Mouse (Mus musculus): Measurements from ENCODE around the gene Pbld1. TPM values are rescaled to one million over a fixed set of nuclear protein-coding genes. Genes with fewer than 3 reads are reported as not detected.
A peak's percentile ranks its signal among the peaks of the same experiment; 100 is the strongest.
"Not testable (repeated sequence)": the region's sequence is repeated elsewhere in the genome, so short reads cannot be mapped to it uniquely, and the experiment has no call there.

Gene Pbld1
- polyA plus RNA-seq, 1 experiment from 2014 or later = 13.7 TPM

DNA sequence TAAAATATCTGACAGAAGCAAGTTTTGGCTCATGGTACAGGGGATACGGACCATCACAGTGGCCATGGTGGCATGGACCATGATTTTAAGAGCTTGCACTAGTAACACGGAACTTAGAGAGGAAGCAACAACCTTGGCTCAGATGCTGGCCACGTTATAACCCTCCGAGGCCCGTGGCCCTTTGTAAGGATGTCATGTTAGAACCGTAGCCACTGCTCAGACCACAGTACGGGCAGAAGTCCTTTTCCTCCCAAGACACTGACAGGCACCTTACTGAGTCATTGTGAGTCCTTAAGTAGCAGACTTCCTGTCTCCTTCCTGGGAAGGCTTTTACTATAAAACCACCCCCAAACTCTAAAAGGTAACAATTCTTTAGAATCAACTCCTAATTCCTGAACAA is 8.7 kb upstream of the Pbld1 start:
- Histone ChIP-seq H3K9ac (ENCODE audit: low read depth, low read length) (no peak overlapping the region), H3K36me3 (ENCODE audit: insufficient read depth, low read length) (no peaks in the 10 kb centered on the region), H3K4me1 (replicated peaks; ENCODE audit: insufficient read depth, low read length) (no peaks in the 10 kb centered on the region), H3K4me3 (replicated peaks; ENCODE audit: low read depth, low read length) (no peak overlapping the region), H3K4me2 (ENCODE audit: low read length) (no peak overlapping the region), H3K27ac (no peak overlapping the region), H3K9me3 (replicated peaks; ENCODE audit: low read length) (no peaks in the 10 kb centered on the region), H3K27me3 (ENCODE audit: insufficient read depth, low read length) (no peaks in the 10 kb centered on the region)
- ATAC-seq (replicated peaks; ENCODE audit: low FRiP score, low read depth) (no peak), DNase-seq (ENCODE audit: low spot score) (no peak)
- TF ChIP-seq CTCF (IDR thresholded peaks at IDR 0.05; ENCODE audit: low read depth) = no peak
- WGBS = 73% methylated on average over 7 of the region's 7 CpGs

DNA sequence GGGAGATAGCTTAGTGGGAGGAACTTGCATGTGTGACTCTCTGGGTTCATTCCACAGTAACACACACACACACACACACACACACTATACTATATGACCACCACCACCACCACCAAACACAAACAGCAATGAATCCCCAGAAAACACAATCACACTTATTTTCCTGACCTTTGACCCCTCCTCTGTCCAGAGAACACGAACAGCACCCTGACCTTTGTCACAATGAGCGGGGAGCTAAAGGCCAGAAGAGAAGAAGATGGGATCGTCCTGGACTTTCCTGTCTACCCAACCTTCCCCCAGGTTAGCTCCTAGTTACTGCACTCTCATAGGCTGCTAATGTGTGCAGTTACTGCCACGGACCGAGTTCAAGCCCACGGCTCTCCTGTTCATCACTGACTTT is 8.0 kb upstream of the Pbld1 start:
- no peak overlapping the region for H3K9ac ChIP-seq (ENCODE audit: low read depth, low read length)
- no peaks in the 10 kb centered on the region for H3K27me3 ChIP-seq (ENCODE audit: insufficient read depth, low read length)
- ATAC-seq (replicated peaks; ENCODE audit: low FRiP score, low read depth) (no peak), DNase-seq (ENCODE audit: low spot score) (no peak)
- no peaks in the 10 kb centered on the region for H3K4me1 ChIP-seq (replicated peaks; ENCODE audit: insufficient read depth, low read length)
- no peak overlapping the region for H3K4me3 ChIP-seq (replicated peaks; ENCODE audit: low read depth, low read length)
- H3K27ac ChIP-seq = no peak overlapping the region
- no peaks in the 10 kb centered on the region for H3K36me3 ChIP-seq (ENCODE audit: insufficient read depth, low read length)
- H3K9me3 ChIP-seq (replicated peaks; ENCODE audit: low read length) = no peaks in the 10 kb centered on the region
- TF ChIP-seq CTCF (IDR thresholded peaks at IDR 0.05; ENCODE audit: low read depth) = no peak
- 80% methylated on average over 6 of the region's 6 CpGs for WGBS
- no peak overlapping the region for H3K4me2 ChIP-seq (ENCODE audit: low read length)

GRCm38 (mm10) chr10:63053007-63053406 is 7.0 kb upstream of the Pbld1 start:
- WGBS = 68% methylated on average over 6 of the region's 6 CpGs
- no peak overlapping the region for H3K4me3 ChIP-seq (replicated peaks; ENCODE audit: low read depth, low read length)
- no peak for ATAC-seq (replicated peaks; ENCODE audit: low FRiP score, low read depth)

GRCm38 (mm10) chr10:63054071-63054470 is 5.9 kb upstream of the Pbld1 start:
- 86% methylated on average over 6 of the region's 6 CpGs for WGBS
- H3K9ac ChIP-seq (ENCODE audit: low read depth, low read length); H3K4me1 ChIP-seq (replicated peaks; ENCODE audit: insufficient read depth, low read length); ATAC-seq (replicated peaks; ENCODE audit: low FRiP score, low read depth); H3K27ac ChIP-seq; DNase-seq (ENCODE audit: low spot score); H3K27me3 ChIP-seq (ENCODE audit: insufficient read depth, low read length); H3K4me3 ChIP-seq (replicated peaks; ENCODE audit: low read depth, low read length); H3K4me2 ChIP-seq (ENCODE audit: low read length); H3K9me3 ChIP-seq (replicated peaks; ENCODE audit: low read length); H3K36me3 ChIP-seq (ENCODE audit: insufficient read depth, low read length): not testable (repeated sequence)

More at GRCm38 (mm10) chr10:63053007-63053406, 7.0 kb upstream of the Pbld1 start:
- H3K27me3 ChIP-seq (ENCODE audit: insufficient read depth, low read length) = no peaks in the 10 kb centered on the region
- no peak for TF ChIP-seq CTCF (IDR thresholded peaks at IDR 0.05; ENCODE audit: low read depth)
- no peaks in the 10 kb centered on the region for H3K9me3 ChIP-seq (replicated peaks; ENCODE audit: low read length)
- no peak overlapping the region for H3K9ac ChIP-seq (ENCODE audit: low read depth, low read length)
- H3K27ac ChIP-seq = no peak overlapping the region
- no peaks in the 10 kb centered on the region for H3K36me3 ChIP-seq (ENCODE audit: insufficient read depth, low read length)
- no peaks in the 10 kb centered on the region for H3K4me1 ChIP-seq (replicated peaks; ENCODE audit: insufficient read depth, low read length)
- no peak overlapping the region for H3K4me2 ChIP-seq (ENCODE audit: low read length)
- no peak for DNase-seq (ENCODE audit: low spot score)

- no peak for ATAC-seq (replicated peaks; ENCODE audit: low FRiP score, low read depth)
- DNase-seq (ENCODE audit: low spot score) = no peak
Observed at GRCm38 (mm10) chr10:63054586-63054985, 5.4 kb upstream of the Pbld1 start.

GRCm38 (mm10) chr10:63056966-63057750 is 2.8 kb upstream of the Pbld1 start:
- Histone ChIP-seq H3K36me3 (ENCODE audit: insufficient read depth, low read length) (no peaks in the 10 kb centered on the region), H3K4me2 (ENCODE audit: low read length) (peak overlapping the region; percentile 22; the same call in 1 of the 2 replicates), H3K27ac (no peak overlapping the region), H3K9me3 (replicated peaks; ENCODE audit: low read length) (no peaks in the 10 kb centered on the region), H3K27me3 (ENCODE audit: insufficient read depth, low read length) (no peaks in the 10 kb centered on the region), H3K4me3 (replicated peaks; ENCODE audit: low read depth, low read length) (no peak overlapping the region), H3K9ac (ENCODE audit: low read depth, low read length) (0 out of 2 replicates have a peak overlapping the region, but pooled peaks have one; percentile 14), H3K4me1 (replicated peaks; ENCODE audit: insufficient read depth, low read length) (no peaks in the 10 kb centered on the region)
- TF ChIP-seq CTCF (IDR thresholded peaks at IDR 0.05; ENCODE audit: low read depth) = no peak
- ATAC-seq (replicated peaks; ENCODE audit: low FRiP score, low read depth) = peak; percentile 51
- DNase-seq (ENCODE audit: low spot score) = peak; percentile 24
- WGBS = 31% methylated on average over 24 of the region's 24 CpGs

More at GRCm38 (mm10) chr10:63054586-63054985, 5.4 kb upstream of the Pbld1 start:
- Histone ChIP-seq H3K9ac (ENCODE audit: low read depth, low read length) (no peak overlapping the region), H3K4me2 (ENCODE audit: low read length) (no peak overlapping the region), H3K27ac (no peak overlapping the region), H3K27me3 (ENCODE audit: insufficient read depth, low read length) (no peaks in the 10 kb centered on the region), H3K9me3 (replicated peaks; ENCODE audit: low read length) (no peaks in the 10 kb centered on the region), H3K4me1 (replicated peaks; ENCODE audit: insufficient read depth, low read length) (no peaks in the 10 kb centered on the region), H3K36me3 (ENCODE audit: insufficient read depth, low read length) (no peaks in the 10 kb centered on the region), H3K4me3 (replicated peaks; ENCODE audit: low read depth, low read length) (no peak overlapping the region)
- TF ChIP-seq CTCF (IDR thresholded peaks at IDR 0.05; ENCODE audit: low read depth) = peak; percentile 7; the same call in 1 of the 2 replicates
- WGBS = 81% methylated on average over 2 of the region's 2 CpGs
